Mouse (Mus musculus) bone marrow macrophage, adult 2 months (primary cell): Measurements from ENCODE around the gene Pde5a. TPM values are rescaled to one million over a fixed set of nuclear protein-coding genes. Genes with fewer than 3 reads are reported as not detected.

Source experiments
- H3K27ac ChIP-seq: 2 replicates; pipeline ENCODE4 v1.5.1; 2012; ENCODE audit warnings: low read depth, low read length; ENCODE audit not compliant: insufficient read depth
- H3K4me1 ChIP-seq: 2 replicates; pipeline ENCODE4 v1.6.1; 2012; ENCODE audit warnings: low read length; ENCODE audit not compliant: control insufficient read depth, insufficient read depth
- H3K4me3 ChIP-seq: 2 replicates; pipeline ENCODE4 v1.5.1; 2012; ENCODE audit warnings: mild to moderate bottlenecking, low read length, moderate library complexity; ENCODE audit not compliant: insufficient read depth
- CTCF ChIP-seq: IDR thresholded peaks from 2 replicates; pipeline ENCODE4 v1.5.1; 2012; ENCODE audit warnings: low read depth, mild to moderate bottlenecking, low read length, moderate library complexity
- POLR2A ChIP-seq: IDR thresholded peaks from 2 replicates; pipeline ENCODE4 v1.6.1; 2012; ENCODE audit warnings: mild to moderate bottlenecking, low read depth, low read length, borderline replicate concordance
- polyA plus RNA-seq: library from polyadenylated mRNA; stranded (reverse); fragments of >200 nt; gene quantifications from 2 replicates; pipeline ENCODE4 v1.2.4, GENCODE M21; 2012; ENCODE audit not compliant: missing spikeins, insufficient read depth, insufficient read length

Gene Pde5a
- polyA plus RNA-seq, 1 experiment, result 0.98 TPM

DNA sequence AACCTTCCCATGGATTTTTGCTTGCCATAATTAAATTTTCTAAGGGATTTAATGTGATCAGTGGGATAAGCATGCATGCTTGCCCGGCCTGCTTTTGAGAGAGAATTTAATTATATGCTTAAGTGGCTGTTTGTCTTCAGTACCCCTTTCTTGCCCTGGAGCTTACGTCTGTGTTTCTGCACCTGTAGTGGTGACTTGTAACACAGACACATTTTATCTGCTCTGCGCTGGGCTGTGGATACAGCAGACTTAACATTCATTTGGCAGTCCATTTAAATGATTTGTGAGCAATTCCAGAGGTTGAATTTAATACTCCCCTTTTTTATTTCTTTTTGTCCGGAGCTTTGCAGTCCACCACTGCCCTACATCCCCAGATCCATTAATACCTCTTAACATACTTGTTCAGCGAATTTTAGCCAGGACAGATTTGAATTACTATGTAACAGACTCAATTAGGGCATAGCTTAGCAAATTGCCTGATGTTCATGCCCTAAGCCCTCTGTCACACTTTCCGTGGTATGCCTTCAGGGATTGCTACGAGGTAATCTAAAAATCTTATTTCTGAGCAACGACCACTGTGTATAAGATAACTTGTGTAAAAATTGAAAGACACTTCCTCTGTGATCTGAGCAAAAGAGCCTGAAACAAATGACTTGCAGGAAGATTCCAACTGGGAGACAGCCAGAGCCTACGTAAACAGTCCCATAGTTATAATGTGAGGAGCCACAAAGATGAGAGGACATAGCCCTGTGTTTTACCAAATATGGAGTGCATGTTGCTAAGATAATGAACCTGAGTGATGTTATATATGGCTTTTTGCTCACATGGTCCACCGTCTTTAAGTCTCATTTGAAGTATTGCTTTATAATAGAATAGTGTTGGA lies 72.0 kb downstream of the Pde5a start:
- Histone ChIP-seq H3K4me3 (no peak overlapping the region), H3K4me1 (no peaks in the 10 kb centered on the region), H3K27ac (no peak overlapping the region)
- TF ChIP-seq CTCF, result no peak
- TF ChIP-seq POLR2A, result no peak

DNA sequence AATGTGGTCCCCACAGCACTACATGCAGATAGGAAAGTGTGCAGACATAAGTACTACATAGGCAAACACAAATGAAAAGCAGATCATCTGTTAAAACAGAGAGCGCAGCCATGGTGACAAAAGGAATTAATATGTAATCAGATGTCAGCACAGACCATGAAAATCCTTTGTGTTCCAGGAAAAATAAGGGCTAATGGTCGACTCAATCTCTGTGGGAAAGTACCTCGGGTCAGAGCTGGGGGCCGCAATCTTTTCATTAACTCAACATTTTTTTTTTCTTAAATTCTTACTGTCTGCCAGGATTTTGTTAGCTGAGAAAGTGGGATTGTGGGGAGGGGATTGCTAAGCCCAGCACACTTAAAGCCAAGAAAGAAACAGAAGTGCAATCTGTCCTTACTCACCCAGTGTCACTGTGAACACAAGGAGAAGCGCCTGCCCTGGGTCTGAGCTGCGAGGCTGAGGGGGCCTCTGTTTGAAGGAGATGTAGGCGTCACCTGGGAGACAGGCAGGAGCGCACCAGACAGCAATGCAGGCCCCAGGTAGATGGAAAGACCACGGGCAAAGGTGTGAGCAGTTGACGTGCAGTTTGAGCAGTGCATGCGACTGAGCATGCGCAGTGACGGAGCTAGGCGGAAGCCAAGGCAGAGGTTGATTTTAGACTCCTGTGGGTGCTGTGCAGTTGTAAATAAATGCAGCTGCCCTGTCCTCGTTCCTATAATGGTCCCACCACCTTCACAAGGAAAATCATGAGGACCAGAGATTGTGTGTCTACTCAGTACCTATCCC lies 72.9 kb downstream of the Pde5a start:
- Histone ChIP-seq H3K4me3 (no peak overlapping the region), H3K27ac (no peak overlapping the region), H3K4me1 (no peaks in the 10 kb centered on the region)
- TF ChIP-seq CTCF (no peak), POLR2A (no peak)

GRCm38 (mm10) chr3:122807313-122807712 lies 78.6 kb downstream of the Pde5a start:
- no peak overlapping the region for H3K4me3 ChIP-seq
- peaks cover 4% of the 10 kb centered on the region; the same call in 1 of the 2 replicates for H3K4me1 ChIP-seq
- no peak overlapping the region for H3K27ac ChIP-seq
- TF ChIP-seq CTCF (no peak), POLR2A (no peak)

GRCm38 (mm10) chr3:122810090-122810863 lies 81.5 kb downstream of the Pde5a start:
- no peak for TF ChIP-seq CTCF
- TF ChIP-seq POLR2A, result no peak
- peaks cover 4% of the 10 kb centered on the region; the same call in 1 of the 2 replicates for H3K4me1 ChIP-seq
- H3K4me3 ChIP-seq, result no peak overlapping the region
- no peak overlapping the region for H3K27ac ChIP-seq

DNA sequence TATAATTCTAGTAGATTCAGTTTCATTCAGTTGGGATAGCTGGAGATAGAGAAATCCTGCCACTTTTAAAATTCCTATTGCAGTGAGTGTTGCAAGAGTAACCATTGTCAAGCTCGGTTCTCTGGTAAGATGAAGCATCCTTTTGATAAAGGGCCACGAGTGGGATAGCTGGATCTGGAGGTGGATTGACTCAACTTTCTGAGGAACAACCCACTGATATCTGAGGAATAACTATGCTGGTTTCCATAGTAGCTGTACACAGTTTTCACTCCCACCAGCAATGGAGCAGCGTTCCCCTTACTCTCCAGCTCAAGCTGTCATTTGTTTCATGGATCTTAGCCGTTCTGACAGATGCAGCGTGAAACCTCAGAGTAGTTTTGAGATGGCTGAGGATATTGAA lies 82.2 kb downstream of the Pde5a start:
- Histone ChIP-seq H3K27ac (no peak overlapping the region), H3K4me1 (peaks cover 4% of the 10 kb centered on the region; the same call in 1 of the 2 replicates), H3K4me3 (no peak overlapping the region)
- TF ChIP-seq POLR2A, result no peak
- TF ChIP-seq CTCF, result no peak

DNA sequence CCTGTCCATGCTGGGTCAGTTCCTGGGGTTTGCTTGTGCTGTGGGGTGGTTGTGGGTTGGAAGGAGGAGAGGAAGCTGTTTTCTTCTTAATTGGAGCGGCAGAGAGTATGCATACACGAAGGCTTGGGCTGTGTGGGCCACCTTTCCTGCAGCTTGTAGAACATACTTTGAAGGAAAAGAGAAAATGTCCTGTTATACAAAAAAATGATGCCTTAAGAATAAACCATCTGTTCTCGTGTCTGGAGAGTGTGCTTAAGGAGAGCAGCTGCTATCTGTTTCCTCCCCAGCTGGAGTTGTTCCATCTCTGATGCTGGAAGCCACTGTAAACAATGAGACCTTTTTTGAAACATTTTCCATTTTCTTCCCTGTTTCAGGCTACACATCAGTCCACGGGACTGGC lies 85.8 kb downstream of the Pde5a start:
- TF ChIP-seq POLR2A (no peak), CTCF (no peak)
- no peak overlapping the region for H3K27ac ChIP-seq
- H3K4me3 ChIP-seq, result no peak overlapping the region
- H3K4me1 ChIP-seq, result peaks cover 4% of the 10 kb centered on the region; the same call in 1 of the 2 replicates

GRCm38 (mm10) chr3:122818282-122818681 lies 89.5 kb downstream of the Pde5a start:
- no peaks in the 10 kb centered on the region for H3K4me1 ChIP-seq
- TF ChIP-seq CTCF (no peak), POLR2A (no peak)
- no peak overlapping the region for H3K27ac ChIP-seq
- H3K4me3 ChIP-seq, result no peak overlapping the region

DNA sequence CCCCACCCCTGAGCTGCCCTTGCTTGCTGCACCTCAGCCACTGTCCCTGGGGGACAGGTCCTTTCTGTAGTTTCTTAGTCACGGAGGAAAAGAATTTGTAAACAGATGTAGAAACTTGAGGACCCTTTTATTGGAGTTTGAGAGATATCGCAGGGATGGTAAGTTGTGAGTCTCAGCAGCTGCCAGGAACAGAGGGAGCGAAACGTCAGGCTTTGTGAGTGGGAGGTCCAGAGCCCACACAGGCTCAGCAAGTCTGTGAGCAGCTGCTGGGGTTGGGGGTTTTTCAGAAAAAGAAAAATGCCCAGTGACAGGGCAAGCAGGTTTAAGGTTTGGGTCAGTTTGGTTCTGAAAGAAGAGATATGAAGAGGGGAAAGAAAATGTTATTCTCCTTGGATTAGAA lies 92.0 kb downstream of the Pde5a start:
- Histone ChIP-seq H3K4me1 (no peaks in the 10 kb centered on the region), H3K27ac (no peak overlapping the region), H3K4me3 (no peak overlapping the region)
- TF ChIP-seq CTCF, result no peak
- TF ChIP-seq POLR2A, result no peak

- no peak overlapping the region for H3K27ac ChIP-seq
- H3K4me1 ChIP-seq, result peaks cover 2% of the 10 kb centered on the region; the same call in 1 of the 2 replicates
- TF ChIP-seq POLR2A, result no peak
- no peak for TF ChIP-seq CTCF
- no peak overlapping the region for H3K4me3 ChIP-seq
These were observed 99.7 kb downstream of the Pde5a start for GRCm38 (mm10) chr3:122828270-122829058.
